Mouse (Mus musculus) thymus, adult 18-20 months (tissue): Measurements from ENCODE around the gene Nacad.

Experiments used
- DNase-seq, 2 experiments: peaks; one replicate each; pipeline ENCODE4 v3.0.0; 2022; ENCODE audit warnings: mixed read lengths in 2 of 2

Nacad gene

DNA sequence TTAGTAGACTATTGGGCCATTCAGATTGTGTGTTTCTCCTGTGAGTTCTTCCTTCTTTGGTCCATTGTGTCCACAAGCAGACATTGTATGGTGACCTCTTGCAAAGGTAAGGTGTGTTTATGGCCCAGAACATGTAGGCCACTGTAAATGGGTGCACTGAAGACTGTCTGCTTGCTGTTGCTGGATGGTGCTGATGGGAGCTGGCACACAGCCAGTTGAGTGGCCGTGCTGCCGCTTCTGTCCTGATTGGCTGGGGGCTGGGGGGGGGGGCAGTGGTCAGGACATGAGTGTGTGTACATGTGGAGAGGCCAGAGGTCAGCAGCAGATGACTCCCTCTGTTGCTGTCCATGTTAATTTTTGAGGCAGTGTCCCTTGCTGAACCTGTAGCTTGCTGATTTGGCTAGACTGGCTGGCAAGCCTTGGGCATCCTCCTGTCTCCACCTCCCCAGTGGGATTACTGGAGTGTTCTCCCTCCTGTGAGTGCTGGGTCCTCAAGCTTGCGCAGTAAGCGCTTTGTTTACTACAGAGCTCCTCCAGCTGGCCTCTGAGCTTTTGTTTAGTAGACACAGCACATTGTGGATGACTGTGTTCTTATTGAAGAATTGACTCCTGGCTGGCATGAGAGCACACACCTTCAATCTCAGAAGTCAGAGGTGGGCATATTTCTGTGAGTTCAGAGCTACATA is 25.6 kb downstream of the Nacad start:
- no peak for DNase-seq

DNA sequence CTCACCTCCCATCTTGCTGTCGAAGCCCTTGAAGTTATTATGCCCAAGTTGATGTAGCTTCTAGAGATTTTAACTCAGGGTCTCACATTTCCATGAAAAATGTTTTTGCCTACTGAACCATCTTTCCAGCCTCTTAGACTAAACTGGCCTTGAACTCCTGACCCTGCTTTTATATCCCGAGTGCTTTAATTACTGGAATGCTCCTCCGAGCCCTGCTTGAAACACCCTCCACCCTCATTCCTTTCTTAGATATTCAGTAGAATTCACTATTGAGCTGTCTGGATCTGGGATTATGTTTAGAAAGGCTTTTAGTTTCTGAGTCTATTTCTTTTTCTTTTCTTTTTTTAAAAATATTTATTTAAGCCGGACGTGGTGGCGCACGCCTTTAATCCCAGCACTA is 26.5 kb downstream of the Nacad start:
- no peak for DNase-seq

DNA sequence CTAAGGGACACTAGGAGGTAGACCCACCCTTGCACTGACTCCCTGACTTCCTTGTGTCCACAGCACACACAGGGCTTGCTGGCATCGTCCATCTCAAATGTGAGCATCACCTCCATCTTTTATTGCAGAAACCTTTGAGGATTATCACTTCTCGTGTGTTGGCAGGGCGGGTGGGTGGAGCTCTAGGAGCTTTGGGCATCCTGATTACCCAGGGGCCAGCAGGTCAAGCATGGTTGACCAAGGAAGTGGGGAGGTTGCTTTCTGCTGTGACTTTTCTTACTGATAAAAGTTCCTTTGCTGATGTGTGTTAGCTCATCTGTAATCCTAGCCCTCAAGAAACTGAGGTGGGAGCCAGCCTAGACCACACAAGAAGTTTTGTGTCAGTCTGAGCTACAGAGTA is 29.7 kb downstream of the Nacad start:
- no peak for DNase-seq

DNA sequence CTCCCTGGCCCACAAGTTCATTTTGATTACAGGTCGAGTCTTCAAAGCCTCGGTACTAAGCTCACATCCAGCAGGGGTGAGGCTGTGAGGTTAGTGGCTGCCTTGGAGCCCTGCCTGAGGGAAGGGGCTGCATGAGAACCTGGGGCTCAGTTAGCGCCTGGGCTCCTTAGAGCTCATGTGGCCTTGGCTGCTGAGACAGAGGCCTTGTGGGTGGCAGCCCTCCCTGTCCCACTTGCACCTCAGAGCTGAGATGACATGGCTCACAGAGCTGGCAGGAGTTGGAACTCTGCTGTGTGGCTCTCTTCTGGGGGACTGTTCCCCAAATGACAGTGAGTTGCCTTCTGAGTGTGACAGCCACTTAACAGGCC is 36.5 kb downstream of the Nacad start:
- DNase-seq, result no peak

DNA sequence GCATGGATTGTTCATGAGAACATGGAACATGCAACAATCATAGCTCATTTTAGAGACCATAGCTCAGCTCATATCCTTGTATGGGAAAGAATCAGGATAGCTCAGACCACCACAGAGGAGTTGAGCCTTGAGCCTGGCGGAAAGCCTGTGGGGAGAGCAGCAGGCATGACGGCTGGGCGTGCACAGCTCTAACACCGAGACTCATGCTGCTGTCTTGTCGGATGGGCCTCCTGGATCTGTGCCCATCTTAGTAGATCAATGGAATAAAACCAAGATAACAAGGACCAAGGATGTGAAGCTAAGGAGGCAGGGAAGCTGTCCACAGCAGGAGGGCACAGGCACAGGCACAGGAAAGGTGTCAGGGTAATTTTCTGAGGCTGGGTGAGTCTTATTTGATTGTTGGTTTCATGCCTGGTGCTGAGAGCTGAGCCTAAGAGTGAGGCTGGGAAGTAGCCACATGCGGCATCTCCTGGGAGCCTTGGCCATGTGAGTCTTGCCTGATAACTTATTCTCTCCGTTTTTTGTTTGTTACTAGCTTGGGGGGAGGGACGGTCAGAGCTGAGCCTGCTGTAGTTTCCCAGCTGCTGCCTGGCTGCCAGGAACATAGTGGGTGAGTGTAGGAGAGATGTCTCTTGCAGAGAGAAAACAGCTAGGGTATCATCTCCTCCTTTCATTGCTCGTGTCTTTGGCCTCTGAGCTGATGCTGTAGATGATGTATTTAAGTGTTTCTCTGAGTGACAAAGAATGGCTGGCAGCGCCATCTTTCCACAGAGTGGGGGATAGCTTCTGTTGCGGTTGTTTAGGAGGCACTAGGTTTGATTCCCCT is 37.1 kb downstream of the Nacad start:
- no peak for DNase-seq

DNA sequence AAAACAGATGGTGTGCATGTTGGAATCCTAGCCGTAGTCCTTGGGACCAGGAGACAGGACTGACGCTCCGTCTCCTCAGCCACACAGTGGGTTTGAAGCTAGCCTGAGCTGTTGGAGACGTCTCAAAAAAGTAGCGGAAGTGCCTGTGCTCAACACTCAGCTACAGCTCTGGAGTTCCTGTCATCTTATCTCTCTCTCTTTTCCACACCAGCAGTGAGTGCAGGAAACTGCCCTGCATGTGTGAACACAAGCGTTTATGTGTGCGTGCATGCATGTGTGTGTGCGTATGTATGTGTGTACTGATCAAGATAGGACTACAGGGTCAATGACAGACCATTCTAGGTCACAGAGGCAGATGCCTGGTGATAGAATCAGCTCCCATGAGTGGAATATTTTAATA is 37.9 kb downstream of the Nacad start:
- no peak for DNase-seq

DNA sequence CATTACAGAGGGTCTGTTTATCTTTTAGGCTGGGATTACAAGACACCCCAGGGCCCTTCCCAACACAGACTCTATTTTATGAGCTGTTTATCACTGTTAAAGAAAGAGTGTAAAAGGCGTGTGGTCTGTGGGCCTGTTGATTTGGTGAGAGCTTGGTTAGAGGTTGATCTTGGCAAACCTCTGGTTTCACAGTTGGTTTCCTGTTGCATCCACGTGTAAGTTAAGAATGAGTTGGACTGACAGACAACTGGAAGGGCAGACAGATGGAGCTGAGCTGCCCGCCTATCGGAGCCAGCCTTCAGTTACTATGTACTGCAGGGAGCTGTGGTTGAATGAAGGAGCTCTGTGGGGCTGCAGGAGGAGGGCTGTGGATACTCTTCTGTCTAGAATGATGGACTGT is 39.4 kb downstream of the Nacad start:
- no peak for DNase-seq

DNA sequence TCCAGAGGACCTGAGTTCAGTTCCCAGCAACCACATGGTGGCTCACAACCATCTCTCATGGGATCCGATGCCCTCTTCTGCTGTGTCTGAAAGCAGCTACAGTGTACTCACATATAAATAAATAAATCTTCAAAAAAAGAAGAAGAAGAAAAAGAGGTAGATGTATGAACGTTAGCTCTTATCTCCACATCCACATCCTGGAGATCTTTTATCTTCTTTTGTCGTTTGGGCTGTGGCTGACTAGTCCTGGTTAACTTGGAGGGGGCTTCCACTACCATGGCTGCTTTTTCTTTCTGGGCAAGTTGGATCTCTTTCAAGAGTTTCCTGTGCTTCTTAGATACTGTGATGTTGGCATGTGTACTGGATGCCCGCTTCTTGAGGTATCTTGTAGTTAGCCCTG is 42.7 kb downstream of the Nacad start:
- DNase-seq, result no peak

DNA sequence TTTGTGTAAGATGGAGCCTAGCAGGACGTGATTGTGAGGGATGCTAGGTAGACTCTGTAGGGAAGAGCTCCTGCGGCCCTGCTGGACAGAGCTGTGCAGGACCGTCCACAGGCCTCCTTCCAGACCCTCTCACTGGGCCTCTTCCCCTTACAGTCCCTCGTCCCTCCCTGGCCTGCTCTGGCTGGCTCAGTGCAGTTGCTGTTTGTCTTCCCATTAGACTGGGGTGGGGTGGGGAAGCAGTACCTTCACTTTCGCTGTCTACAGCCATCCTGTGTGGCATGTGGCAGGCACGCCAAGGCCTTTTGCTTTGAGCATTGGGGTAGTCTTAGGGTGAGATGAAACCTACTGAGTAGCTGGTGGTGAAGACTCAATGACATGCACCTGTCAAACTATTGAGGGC is 43.5 kb downstream of the Nacad start:
- DNase-seq, result peak in 1 of 2 experiments; percentile 33

DNA sequence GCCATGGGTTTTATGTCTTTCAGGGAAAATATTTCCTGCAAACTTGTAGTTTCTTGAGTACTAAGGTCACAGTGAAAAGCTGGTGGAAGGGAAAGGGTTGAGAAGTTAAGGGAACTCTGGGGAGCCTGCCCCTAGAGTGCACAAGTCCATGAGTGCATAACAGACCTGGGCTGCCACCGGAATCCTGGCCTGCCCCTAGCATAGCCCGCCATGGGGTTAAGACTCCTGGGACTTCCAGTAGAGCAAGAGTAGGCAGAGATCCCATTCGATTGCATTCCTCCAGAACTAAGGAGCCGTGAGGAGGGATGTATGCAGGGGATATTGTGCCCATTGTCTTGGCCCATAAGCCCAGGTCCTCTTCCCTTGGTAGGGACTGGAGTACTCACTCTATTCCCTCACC is 44.4 kb downstream of the Nacad start:
- DNase-seq, result no peak

DNA sequence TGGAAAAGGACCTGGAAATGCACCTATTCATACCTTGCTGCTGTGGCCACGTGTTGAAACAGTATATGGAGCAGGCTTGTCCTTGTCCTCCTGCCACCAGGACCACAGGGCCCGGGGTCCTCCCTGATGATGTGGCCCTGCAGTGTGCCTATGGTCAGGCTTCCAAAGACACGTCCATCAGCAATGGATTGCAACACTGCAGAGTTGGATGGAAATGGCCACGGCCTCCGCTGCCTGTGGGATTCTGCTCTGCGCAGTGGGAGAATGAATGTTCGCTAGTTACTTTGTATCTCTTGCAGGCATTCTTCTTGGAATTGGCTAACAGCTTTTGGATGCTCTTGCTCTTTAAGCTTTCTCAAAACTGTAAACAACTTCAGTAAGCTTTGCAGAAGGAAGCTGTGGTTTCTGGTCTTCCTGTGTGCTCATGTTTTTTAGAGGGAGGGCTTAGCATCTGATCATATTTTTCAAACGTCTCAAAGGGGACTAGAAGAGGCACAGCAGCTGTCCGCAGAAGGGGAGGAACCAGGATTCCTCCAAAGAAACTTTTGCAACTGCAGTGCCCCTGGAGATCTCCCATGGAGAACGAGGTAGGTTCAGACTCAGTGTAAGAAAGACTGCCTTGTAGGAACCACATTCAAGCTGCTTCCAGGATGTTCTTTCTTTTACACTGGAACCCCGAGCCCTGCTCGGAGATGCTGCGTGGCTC is 45.0 kb downstream of the Nacad start:
- DNase-seq, result peak; percentile 40 to 68

DNA sequence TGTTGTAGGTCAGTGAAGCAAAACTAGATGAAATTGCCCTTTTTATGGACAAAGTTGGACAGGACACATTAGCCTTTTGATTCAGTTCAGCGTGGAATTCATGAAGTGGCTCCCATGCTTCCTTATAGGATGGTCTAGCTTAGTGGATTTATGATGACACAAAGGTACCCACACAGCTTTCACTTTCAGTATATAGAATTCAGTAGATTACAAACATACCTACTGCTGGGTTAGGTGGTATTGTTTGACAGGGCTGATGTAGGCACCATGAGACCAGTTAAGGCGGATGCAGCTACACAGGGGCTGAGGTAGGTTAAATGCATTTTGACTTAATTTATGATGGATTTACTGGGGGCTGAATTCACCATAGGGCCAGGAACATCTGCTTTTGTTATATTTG is 45.9 kb downstream of the Nacad start:
- DNase-seq, result no peak

DNA sequence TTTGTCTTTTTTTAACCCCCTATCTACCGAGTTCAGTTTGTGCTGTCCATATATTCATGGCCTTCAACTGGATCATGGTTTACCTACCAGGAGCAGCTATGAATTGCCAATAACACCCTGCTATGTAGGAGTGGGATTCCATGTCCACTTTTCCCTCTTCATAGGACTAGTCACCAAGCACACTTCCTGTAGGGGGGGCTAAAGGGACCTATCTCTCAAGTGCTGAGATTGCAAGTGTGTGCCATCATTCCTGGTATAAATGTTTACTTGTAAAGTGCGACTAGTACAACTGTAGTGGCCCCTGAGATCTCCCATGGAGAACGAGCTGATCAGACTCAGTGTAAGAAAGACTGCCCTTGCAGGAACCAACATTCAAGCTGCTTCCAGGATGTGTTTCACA is 47.6 kb downstream of the Nacad start:
- no peak for DNase-seq

DNA sequence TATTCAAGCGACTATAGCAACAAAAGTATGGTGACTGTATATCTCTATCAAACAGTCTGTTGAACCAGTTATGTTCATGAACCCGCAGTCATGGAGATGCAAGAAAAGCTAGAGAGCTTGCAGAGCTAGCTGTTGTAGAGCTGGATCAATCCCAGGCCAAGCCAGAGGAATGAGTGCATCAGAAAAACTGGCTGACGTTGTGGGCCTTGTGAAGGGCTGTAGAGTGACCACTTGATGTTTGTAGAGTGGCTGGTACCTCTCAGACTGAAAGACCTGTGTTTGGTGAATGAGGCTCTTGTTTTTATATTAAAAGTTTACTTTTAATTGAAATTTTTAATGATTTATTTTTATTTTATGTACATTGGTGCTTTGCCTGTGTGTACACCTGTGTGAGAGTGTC is 55.7 kb downstream of the Nacad start:
- no peak for DNase-seq

DNA sequence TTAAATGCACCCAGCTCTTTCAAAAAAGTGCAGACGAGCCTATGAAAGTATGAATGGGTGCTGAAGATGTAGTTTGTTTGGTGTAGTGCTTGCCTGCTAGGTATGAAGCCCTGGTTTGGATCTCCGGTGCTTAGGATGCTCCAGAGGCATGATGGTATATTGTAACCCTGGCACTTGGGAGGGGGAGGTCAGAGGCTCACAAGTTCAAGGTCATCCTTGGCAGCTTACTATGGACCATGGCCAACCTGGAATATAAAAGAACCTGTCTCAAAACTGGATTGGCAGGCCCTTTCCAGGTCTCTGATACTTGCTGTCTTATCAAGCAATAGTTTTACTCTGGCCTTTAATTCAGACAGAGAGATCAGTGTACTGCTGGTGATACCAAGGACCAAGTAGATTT is 56.1 kb downstream of the Nacad start:
- DNase-seq, result no peak
